Mouse (Mus musculus): ENCODE data around the gene Olfr331.
"Not testable (repeated sequence)": the region's sequence is repeated elsewhere in the genome, so short reads cannot be mapped to it uniquely, and the experiment has no call there.

- not testable (repeated sequence) for TF ChIP-seq POLR2A (IDR thresholded peaks at IDR 0.05; ENCODE audit: borderline replicate concordance, insufficient read depth, low read length); CTCF (IDR thresholded peaks at IDR 0.05; ENCODE audit: borderline replicate concordance, insufficient read depth, low read depth, low read length)
Observed at GRCm38 (mm10) chr11:58534736-58535135, 32.4 kb upstream of the Olfr331 start, which contains the start of gene Olfr330.

All from cerebellum, adult 2 months (tissue).